In the genomic region with DNA sequence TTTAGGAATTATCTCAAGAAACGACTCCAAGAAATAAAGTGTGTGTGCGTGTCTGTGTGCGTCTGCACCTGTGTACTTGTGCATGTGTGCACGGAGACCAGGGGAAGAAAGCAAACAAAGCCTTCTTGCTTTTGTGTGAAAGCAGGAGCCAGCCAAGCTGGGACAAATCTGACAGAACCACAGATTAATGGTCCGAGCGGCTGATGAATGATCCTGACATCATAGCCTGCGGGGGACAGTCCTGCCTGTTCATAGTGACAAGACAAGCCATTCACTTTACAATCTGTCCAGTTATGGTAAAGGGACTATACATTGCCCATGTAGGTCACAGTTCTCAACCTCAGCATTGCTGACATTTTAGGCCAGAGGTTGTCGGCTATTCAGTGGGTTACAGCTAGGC, we compare ENCODE assay signal across 15 mouse cellular contexts. TPM values are rescaled to one million over a fixed set of nuclear protein-coding genes. Genes with fewer than 3 reads are reported as not detected.
DNase-seq lines count a peak whose midpoint lies in the region; ATAC-seq and TF ChIP-seq lines count a peak whose summit lies in the region.
"Had no signal": no experiment of that assay in that cellular context is flagged by ENCODE, and none has a peak within 500 bp of the region (broad histone marks: within the 10 kb centered on the region; RNA-seq: fewer than 3 reads in every experiment).

No protein-coding gene starts in this region.

- TF ChIP-seq CTCF in liver, adult 2 months (IDR thresholded peaks at IDR 0.05; ENCODE audit: low read depth, low read length) = no peak

- H3K9ac ChIP-seq in liver, adult 2 months (ENCODE audit: low read depth, low read length) = no peak overlapping the region
- H3K9ac ChIP-seq in liver, embryonic 15.5 days = no peak overlapping the region
- H3K9ac ChIP-seq: limb, embryonic 15.5 days had no signal

- intact Hi-C loops in left cerebral cortex, postnatal 14 days (cut with DNase I) = no loop called here

- no peaks in the 10 kb centered on the region for H3K79me2 ChIP-seq in liver, adult 2 months (ENCODE audit: control insufficient read depth, insufficient read depth, low read length)

- 0 out of 2 replicates have a peak overlapping the region, but pooled peaks have one; percentile 2 for H3K27ac ChIP-seq in liver, adult 2 months (replicated peaks; ENCODE audit: insufficient read depth, low read depth, low read length)
- H3K27ac ChIP-seq in liver, embryonic 15.5 days (replicated peaks) = 0 out of 2 replicates have a peak overlapping the region, but pooled peaks have one; percentile 26
- H3K27ac ChIP-seq: kidney, postnatal 0 days; limb, embryonic 15.5 days had no signal

- no peak overlapping the region for H3K4me3 ChIP-seq in liver, adult 2 months (ENCODE audit: insufficient read depth, low read depth, low read length)
- H3K4me3 ChIP-seq in liver, embryonic 15.5 days (replicated peaks) = no peak overlapping the region
- H3K4me3 ChIP-seq: limb, embryonic 15.5 days had no signal

- no peaks in the 10 kb centered on the region for H3K36me3 ChIP-seq in liver, adult 2 months (ENCODE audit: control insufficient read depth, insufficient read depth, low read length)
- H3K36me3 ChIP-seq in liver, embryonic 15.5 days (replicated peaks) = peaks cover 19% of the 10 kb centered on the region
- H3K36me3 ChIP-seq: limb, embryonic 15.5 days had no signal

- H3K4me1 ChIP-seq in liver, adult 2 months (ENCODE audit: control insufficient read depth, insufficient read depth, low read length) = peaks cover 2% of the 10 kb centered on the region; the same call in 1 of the 2 replicates
- H3K4me1 ChIP-seq in liver, embryonic 15.5 days (replicated peaks) = peaks cover 84% of the 10 kb centered on the region

- no peaks in the 10 kb centered on the region for H3K9me3 ChIP-seq in liver, embryonic 15.5 days (replicated peaks)
- H3K9me3 ChIP-seq: limb, embryonic 15.5 days had no signal

- DNase-seq in adrenal gland, adult (ENCODE audit: inconsistent age in 2 of 2, low spot score in 1 of 2) = peak; percentile 66 to 84
- DNase-seq in adrenal gland, postnatal 4 days (ENCODE audit: low spot score in 2 of 2) = no peak
- no peak for DNase-seq in liver, adult 2 months (ENCODE audit: extremely low read depth, low read depth, low spot score)
- no peak for DNase-seq in liver
- peak; percentile 59 to 66 for DNase-seq in adrenal gland, postnatal 36 days
- DNase-seq in lung, postnatal 4 days = no peak
- no peak for DNase-seq in left cerebral cortex, postnatal 14 days (ENCODE audit: low spot score in 2 of 2)
- DNase-seq: cerebellum, postnatal 10 days; heart, postnatal 4 days; right cerebral cortex, postnatal 25 days had no signal

- no peak for ATAC-seq in liver, embryonic 15.5 days (ENCODE audit: insufficient read depth)

- no peak overlapping the region for H3K4me2 ChIP-seq in liver, embryonic 15.5 days
- H3K4me2 ChIP-seq: limb, embryonic 15.5 days had no signal

- WGBS in liver, adult 2 months = 82% methylated on average over 8 of the region's 8 CpGs
- WGBS in liver, embryonic 15.5 days (ENCODE audit: insufficient replicate concordance) = 80% methylated on average over 8 of the region's 8 CpGs

- no peaks in the 10 kb centered on the region for H3K27me3 ChIP-seq in liver, adult 2 months (ENCODE audit: control insufficient read depth, insufficient read depth, low read length)
- no peaks in the 10 kb centered on the region for H3K27me3 ChIP-seq in liver, embryonic 15.5 days
- H3K27me3 ChIP-seq: limb, embryonic 15.5 days had no signal

- no peak for TF ChIP-seq POLR2A in liver, adult 2 months (IDR thresholded peaks at IDR 0.05; ENCODE audit: extremely low read depth, insufficient read depth, low read length)

RNA-seq across cellular contexts. Expression of a gene that starts 28.3 kb away (rescaled TPM):
- 1 to 10 TPM; 1.1 to 1.3 TPM for total RNA-seq in adrenal gland, postnatal 4 days (2021)
- total RNA-seq in liver, adult 2 months (2014; rRNA removed) = not detected in 2 replicates
- polyA plus RNA-seq in liver, adult 2 months (2012; rRNA removed) = not detected in 2 replicates
- total RNA-seq in adrenal gland, postnatal 36 days (2021) = 1 to 10 TPM; 2.0 to 3.4 TPM
- polyA plus RNA-seq in liver, embryonic 15.5 days (2015; fragmentation: Nextera tagmentation; extraction: Ambion mirVana) = 0.09 TPM in 1 of 2 replicates, not detected in the other
- 1 to 10 TPM; 3.1 TPM for total RNA-seq in left cerebral cortex, postnatal 14 days (2021)
- total RNA-seq: heart, adult 8-10 months; heart, postnatal 4 days had no signal
- polyA plus RNA-seq: embryonic facial prominence, embryonic 14.5 days had no signal

RNA-seq across cellular contexts. Expression of a gene that starts 31.5 kb away (rescaled TPM):
- total RNA-seq in adrenal gland, postnatal 4 days (2021) = 10 to 100 TPM; 44.7 to 45.4 TPM
- total RNA-seq in liver, adult 2 months (2014; rRNA removed) = 1.4 and 2.2 TPM in 2 replicates
- polyA plus RNA-seq in liver, adult 2 months (2012; rRNA removed) = 2.9 and 5.4 TPM in 2 replicates
- total RNA-seq in adrenal gland, postnatal 36 days (2021) = 10 to 100 TPM; 56.6 to 71.5 TPM
- 27.0 and 27.3 TPM in 2 replicates for polyA plus RNA-seq in liver, embryonic 15.5 days (2015; fragmentation: Nextera tagmentation; extraction: Ambion mirVana)
- 1 to 10 TPM; 6.5 to 9.6 TPM for total RNA-seq in left cerebral cortex, postnatal 14 days (2021)

RNA-seq across cellular contexts. Expression of a gene that starts 38.6 kb away (rescaled TPM):
- 1 to 10 TPM; 4.8 to 4.9 TPM for total RNA-seq in adrenal gland, postnatal 4 days (2021)
- 0.20 TPM in 1 of 2 replicates, not detected in the other for total RNA-seq in liver, adult 2 months (2014; rRNA removed)
- polyA plus RNA-seq in liver, adult 2 months (2012; rRNA removed) = 0.04 TPM in 1 of 2 replicates, not detected in the other
- total RNA-seq in adrenal gland, postnatal 36 days (2021) = under 1 TPM; 0.46 to 0.92 TPM
- 10.0 and 13.2 TPM in 2 replicates for polyA plus RNA-seq in liver, embryonic 15.5 days (2015; fragmentation: Nextera tagmentation; extraction: Ambion mirVana)
- total RNA-seq in left cerebral cortex, postnatal 14 days (2021) = under 1 TPM; 0.42 to 0.82 TPM
- total RNA-seq: heart, adult 8-10 months had no signal

Comparison
In these comparisons a context has a peak if more than half of its experiments do, and no peak if none do; other contexts are left out.
1. DNase-seq: peak in adrenal gland, adult (2 of 2) and adrenal gland, postnatal 36 days (2 of 2); none in adrenal gland, postnatal 4 days (0 of 2), liver, adult 2 months (single experiment), liver (single experiment), lung, postnatal 4 days (0 of 2) and left cerebral cortex, postnatal 14 days (0 of 2).
2. RNA of a gene that starts 31.5 kb away (total RNA-seq): 56.6 to 71.5 TPM in adrenal gland, postnatal 36 days and 44.7 to 45.4 TPM in adrenal gland, postnatal 4 days; 6.5 to 9.6 TPM in left cerebral cortex, postnatal 14 days and 1.4 to 2.2 TPM in liver, adult 2 months; every median in the first group is over 4 times any median in the second.